Mouse (Mus musculus): ENCODE data around the gene Shpk.

The Shpk gene

DNA sequence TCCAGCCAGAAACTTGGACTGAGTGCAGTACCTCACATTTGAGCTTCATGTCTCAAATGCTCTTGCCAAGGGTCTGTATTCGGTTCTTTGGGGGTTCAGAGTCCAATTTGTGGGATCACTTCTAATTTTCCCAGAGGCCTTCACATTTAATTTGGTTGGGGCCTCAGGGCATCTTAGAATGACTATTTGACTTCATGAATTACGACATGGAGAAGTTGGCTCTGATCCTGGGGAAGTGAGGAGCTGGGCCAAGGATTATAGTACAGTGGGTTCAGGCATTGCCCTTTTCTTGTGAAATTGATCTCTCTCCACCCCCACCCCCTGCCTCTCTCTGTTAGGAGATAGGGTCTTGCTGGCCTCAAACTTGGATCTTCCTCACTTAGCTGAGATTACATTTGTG, 1.8 kb downstream of the Shpk start:
- DNase-seq = no peak

DNA sequence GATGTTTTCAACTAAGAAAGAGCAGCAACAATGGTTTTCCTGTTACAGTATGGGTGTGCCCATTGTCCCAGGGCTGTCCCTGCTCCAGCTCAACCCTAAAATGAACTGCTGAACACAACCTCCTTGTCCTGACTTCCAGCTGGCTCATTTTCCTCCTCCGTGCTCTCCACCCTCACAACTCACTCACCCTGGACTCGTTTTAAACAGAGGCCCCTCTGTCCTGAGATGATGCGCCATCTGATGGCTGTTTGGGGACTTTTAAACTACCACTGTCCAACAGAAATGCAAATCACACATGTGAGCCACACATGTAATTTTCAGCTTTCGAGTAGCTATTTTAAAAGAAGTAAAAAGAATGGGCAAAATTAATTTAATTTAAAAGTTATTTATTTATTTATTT, 2.3 kb downstream of the Shpk start:
- DNase-seq = no peak

DNA sequence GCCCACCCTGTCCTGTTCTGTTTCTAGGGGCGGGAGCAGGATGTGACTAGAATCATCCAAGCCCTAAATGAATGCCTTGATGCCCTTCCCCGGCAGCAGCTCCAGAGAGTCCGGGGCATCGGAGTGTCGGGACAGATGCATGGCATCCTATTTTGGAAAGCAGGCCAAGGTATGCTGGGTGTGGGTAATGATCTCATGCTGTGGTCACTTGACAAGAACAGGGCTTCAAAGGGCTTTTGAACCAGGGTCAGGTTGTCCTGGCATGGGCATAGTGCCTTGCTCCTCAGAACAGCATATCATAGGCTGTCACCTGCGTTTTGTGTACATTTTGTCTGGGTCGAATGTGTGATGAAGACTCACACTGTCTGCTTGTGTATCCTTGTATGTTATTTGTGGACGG, 4.6 kb downstream of the Shpk start:
- no peak for DNase-seq

DNA sequence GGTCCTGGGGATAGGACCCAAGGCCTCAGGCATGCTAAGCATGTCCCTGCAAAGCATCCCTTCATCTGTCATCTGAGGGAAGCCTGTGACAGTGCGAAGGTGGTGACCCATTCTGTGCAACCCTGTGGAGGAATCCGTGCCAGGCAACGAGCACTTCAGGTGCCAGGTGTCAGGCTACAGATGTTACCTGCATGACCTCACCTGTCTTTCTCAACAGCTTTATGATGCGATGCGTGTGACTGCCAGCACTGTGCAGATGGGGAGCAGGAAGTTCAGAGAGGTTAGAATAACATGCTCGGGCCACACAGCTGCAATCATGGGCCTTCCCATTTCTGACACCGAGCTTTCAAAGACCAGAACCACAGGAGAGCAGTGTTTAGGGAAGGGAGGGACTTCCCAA, 5.9 kb downstream of the Shpk start:
- DNase-seq = no peak

DNA sequence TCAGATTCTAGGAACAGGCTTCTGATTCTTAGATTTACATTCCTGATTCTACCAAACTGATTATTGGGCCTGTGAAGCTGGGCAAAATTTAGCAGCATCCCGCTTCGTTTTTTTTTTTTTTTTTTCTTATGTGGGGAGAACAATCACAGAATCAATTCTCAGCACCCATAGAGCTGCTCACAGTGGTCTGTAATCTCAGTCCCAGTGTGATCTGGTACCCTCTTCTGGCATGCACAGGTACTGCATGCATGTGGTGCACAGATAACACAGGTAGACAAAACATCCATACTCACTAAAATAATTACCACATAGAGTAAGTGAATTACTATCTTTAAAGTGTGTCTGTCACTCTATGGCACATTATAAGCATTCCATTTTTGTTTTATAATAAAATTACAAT, 8.4 kb downstream of the Shpk start:
- peak; percentile 49 for DNase-seq

DNA sequence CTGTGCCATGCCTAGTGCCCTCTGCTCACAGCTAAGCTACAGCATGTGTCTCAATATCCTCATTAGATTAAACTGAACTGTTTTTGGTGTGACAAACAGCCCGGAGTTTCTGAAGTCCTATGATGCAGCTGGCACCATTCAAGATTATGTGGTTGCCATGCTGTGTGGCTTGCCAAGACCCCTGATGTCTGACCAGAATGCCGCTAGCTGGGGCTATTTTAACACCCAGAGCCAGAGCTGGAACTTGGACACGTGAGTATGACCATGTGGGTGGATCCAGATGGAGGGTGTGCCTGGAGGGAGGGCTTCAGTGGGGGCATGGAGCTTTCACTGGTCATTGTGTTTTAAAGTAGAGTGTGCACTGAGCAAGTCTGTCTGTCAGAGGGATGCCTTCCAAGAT, 14.7 kb downstream of the Shpk start:
- no peak for DNase-seq

DNA sequence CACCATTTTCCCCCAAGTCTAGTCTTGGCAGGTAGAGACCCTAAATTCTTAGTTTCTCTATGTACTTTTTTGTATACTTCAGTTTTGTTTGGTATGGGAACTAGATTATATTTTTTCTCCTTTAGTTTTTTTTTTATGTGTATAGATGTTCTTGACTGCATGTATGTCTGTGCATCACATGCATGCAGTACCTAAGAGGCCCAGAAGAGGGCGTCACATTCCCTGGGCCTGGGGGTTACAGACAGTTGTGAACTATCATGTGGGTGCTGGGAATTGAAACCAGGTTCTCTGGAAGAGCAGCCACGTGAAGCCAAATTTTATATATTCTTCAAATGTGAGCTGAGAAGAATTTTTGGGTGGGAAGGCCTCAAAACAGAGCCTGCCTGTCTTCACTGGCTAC, 20.4 kb downstream of the Shpk start:
- no peak for DNase-seq

DNA sequence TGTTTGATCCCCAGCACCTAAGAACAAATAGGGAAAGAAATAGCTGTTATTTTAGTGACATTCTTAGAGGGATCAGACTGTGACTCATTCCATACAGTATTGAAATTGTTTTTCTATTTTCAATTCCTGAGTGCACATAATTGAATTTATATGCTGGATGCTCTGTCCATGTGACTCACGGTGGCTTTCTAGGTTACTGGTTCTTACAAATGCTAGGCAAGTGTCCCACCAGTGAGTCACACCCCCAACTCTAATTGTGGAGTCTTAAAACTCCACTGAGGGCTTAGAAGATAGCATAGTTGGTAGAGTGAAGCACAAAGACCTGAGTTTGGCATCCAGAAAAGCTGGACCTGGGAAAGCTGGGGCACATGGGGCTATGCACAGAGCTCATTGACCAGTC, 21.4 kb downstream of the Shpk start:
- DNase-seq = no peak

DNA sequence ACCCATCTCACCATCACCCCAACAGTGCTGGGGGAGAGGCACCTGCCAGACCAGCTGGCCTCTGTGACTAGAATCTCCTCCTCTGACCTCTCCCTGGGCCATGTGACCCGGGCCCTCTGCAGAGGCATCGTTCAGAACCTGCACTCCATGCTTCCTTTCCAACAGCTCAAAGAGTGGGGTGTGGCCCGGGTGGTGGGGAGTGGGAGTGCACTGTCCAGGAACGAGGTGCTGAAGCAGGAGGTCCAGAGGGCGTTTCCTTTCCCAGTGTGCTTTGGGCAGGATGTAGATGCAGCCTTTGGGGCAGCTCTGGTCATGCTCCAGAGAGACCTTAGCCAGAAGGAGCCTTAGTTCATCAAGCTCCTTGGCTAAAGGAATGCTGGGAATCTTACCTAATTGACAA, 23.6 kb downstream of the Shpk start:
- DNase-seq = no peak

DNA sequence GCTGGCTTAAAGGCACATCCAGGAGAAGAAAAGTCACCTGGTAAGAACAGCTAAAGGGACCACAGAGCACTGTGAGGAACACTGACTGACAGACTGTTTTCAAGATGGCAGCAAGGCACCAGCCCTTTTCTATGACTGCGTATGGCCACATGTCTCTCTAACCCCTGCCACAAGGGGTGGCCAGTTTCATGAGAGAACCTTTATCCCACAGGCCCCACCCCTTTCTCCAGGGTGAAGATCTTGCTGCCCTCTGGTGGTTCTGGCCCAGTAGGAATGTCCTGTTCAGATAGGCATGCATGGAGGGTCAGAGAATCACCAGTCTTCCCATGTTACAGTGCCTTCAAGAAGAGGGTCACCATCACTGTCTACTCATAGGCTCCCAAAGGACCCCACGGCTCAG, 24.7 kb downstream of the Shpk start:
- DNase-seq = peak; percentile 17

DNA sequence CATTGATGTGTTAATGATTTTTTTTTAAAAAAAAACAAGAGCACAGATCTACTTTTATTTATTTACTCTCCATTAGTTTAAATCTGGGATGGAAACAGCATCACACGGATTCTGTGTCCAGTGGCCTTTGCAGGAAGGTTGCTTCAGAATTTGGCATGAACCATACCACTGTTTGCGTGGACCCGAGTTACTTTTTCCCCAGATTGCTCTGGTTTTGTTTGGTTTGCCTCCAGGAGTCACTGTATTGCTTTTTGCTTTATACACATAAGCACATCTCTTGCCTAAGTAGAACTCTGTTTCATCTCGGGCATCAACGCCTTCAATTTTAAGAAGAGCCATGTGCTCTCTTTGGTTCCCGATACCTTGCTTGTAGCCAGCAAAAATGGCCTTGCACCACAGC, 26.6 kb downstream of the Shpk start:
- DNase-seq = no peak

DNA sequence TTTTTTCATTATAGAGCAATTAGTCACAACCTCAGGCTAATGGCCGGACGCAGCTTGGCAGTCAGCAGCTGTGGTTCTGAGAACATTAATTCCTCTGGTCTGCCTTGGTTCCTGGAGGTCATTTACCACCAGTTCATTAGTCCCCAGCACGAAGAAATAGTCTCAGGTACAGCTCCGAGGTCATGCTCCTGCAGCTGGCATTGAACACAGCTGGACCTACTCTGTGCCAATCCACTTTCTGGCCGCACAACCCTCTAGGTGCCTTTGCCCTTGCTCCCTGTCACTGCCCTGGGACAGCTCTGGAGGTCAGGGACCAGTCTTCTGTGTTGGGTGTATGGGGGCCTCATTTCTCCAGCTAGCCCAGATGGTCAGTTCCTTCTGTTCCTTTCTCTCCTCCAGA, 29.6 kb downstream of the Shpk start:
- no peak for DNase-seq

DNA sequence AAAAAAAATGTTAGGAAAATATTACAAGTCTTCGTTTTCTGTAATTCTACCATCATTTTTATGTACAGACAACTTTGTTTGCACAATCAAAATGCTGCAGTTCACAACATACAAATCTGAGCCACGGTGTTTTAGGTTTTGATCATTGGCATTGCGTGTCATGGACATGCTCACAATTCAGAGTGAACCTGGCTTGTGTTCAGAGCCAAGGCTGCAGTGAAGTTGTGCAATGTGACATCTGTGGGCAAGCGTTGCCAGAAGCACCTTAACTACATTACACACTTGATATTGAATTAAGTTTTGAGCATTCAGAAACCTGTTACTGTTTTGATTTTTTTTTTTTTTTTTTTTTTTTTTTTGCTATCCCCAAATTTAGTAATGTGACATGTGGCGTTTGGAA, 30.8 kb downstream of the Shpk start:
- DNase-seq = no peak

DNA sequence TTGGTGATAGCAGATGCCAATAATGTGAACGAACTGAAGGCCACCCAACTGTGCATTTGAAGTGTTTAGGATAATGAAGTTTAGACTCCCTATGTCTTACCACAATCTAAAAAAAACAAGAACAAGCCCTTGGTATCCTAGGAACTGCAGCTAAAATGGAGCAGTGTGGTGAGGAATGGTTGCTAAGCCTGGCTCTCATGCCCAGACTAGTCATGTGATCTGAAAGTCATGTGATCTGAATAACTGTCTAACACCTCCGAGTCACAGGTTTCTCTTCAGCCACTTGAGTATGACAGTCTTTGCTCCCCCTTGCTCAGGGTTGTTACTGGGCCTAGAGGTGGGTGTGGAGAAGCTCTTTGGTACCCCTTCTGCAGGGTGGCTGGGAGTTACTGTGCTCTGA, 33.3 kb downstream of the Shpk start:
- no peak for DNase-seq

DNA sequence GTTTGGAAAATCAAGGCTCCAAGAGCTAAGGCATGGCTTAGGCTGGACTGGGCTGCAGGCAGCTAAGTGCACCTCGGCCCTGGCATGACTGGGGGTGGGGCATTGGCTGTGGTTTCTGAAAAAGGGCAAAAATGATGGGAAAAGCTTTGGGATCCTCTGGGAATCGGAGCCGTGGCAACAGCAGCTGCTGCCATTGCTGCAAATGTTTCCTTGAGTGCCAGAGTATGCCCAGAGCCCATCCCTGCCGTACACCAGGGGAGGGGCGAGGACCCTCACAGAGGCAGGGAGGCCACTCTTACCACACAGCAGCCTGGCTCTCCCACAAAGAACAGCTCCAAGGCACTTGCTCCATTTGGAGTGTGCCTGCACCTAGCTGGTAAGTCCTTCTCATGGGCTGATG, 34.7 kb downstream of the Shpk start, which contains the start of gene Trpv1:
Trpv1 (plus strand) TSS at position 301 of the 400 bp plus-strand sequence.
- no peak for DNase-seq

DNA sequence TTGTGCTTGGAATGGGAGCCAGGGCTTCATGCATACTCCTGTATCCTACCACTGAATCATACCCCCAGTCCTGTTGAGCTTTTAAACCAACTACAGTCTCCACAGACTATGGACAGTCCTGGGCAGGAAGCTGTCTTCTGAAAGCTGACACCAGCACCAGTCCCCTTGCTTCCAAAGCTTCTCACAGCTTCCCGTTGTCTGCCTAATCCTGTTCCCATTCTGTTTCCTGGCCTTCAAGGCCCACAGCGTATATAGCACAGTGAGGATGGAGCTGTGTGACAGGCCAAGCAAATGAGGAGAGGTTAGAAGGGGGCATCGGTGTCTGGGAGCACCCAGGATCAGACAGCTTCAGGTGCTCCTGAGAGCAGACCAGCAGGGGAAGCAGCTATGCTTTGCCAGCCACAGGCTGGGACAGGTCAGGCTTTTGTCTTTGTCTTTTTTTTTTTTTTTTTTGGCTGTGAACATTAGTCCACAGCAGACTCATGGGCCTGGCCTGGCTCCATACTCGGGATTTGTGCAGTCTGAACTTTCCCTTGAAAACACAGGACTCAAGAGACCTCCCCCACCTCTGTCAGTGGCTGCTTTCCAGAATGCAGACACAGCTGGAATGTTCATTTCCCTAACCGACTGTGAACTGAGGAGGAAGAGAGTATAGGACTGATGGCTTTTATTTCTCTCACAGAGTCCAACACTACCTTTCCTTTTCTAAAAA, 36.9 kb downstream of the Shpk start:
- DNase-seq = no peak

DNA sequence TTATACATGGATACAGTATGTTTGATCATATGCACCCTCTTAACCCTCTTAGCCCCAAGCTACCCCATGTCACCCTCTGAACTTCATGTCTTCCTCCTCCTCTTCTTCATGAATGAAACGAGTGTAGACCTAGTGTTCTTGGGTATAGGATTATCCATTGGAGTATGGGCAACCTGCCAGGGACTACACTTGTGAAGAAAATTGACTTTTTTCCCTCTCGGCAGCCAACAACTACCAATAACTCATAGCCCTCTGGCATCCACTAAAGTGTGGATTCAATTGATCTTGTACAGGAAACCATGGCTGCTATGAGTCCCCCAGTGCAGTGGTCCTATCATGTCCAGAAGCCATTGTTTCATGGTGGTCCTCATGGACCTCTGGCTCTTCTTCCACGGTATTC, 37.5 kb downstream of the Shpk start:
- no peak for DNase-seq

DNA sequence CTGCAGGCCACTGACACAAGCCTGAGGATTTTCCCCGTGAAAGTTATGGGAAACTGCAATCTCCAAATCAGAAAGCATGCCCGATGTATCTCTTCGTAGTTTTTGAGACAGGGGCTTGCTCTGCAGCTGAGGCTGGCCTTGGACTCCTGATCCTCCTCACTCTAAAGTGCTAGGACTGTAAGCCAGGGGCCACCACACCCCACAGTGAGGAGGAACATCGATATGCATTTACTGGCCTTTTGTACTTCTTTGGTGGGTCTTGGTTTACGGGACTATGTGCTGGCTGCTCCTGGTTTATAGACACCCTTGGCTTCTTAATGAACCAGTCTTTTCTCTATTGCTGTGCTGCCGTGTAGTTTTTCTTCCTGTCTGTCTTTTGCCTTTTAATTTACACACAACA, 42.9 kb downstream of the Shpk start:
- no peak for DNase-seq

DNA sequence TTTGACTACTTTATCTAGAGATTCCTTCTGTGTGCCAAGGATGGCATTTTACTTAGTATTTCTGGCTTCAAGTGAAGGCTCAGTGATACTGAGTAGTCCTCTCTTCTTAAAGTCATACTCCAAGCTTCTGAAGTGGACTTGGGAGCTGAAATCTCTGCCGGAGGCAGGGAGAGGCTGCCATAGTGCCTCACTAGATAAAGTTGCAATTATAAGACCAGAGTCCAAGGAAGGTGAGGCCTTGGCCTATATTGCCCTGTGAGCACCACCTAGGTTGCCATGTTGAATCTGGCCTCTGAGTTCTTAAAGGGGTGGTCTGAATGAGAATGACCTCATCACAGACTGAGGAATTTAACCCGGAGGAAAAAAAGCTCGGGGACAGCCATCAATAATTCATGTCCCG, 43.5 kb downstream of the Shpk start:
- no peak for DNase-seq

DNA sequence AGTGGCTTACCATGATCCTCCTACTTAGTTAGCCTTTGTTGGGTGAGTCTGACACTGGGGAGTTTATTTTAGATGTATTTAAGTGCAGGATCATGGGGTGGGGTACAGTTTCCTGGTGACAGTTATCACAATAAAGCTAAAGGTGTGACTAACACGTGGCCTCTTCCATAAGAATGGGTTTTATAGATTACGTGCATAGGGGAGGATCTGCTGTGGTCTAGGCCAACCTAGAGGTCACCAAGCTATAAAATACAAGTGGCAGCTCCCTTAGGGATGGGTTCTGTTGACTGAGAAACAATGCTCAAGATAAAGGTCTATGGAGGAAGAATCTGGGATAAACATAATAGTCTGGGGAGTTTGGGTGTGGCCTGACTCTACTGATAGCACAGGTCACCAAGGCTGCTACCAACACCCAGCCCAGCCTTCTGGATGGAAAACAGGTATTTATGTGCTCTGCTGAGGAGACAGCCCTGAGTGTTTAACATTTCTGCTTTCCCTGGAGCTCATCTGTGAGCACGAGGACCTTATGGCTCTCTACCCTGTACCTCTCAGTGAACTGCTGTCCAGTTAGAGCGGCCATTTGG, 58.2 kb downstream of the Shpk start:
- DNase-seq = no peak

DNA sequence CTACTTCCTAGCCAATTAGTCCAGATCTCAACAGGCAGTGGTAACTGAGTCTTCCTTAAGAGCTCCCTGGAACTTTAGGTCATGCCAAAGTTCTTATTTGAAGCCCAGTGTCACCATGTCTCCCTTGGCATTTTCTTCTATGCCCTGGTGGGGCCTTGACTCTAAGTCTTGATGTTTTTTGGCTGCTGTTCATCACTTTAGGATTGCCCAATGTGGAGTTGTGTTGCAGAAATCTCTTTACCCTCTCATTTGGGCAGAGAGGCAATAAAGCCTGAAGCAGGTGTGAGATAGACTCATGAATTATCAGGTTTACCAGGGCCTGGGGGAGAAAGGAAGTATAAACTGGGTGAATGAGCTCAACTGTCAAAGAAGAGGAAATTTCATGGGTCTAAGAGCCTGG, 59.4 kb downstream of the Shpk start:
- DNase-seq = no peak

DNA sequence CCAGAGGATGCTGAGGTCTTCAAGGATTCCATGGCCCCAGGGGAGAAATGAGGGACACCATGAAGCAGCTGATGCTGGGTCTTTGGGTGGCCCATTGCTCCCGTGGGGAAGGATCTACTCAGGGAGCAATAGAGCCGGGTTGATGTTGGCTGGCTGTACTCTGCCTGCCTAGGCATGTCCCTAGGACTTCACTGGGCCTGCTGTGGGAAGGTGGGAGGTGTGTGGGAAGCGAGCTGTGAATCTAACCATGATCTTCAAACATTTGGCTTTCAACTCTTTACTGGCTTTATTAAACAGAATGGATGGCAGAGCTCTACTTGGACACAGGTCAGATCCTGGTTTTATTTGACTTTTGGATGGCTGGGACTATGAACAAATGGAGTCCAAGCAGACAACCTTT, 61.2 kb downstream of the Shpk start:
- DNase-seq = no peak

DNA sequence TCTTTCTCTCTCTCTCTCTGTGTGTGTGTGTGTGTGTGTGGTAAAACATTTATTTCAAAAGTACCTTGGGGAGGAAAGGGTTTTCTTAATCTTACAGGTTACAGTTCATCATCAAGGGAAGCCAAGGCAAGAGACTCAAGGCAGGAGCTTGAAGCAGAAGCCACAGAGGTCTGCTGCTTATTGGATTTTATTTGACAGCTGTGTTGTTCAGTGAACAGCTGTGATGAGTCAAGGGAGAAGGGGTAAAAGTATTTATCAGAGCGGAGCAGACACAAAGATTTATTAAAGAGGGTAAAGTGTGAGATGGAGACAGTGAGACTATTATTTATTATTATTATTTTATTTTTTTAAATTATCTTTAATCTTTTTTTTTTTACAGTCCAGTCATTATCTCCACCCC, 62.1 kb downstream of the Shpk start:
- no peak for DNase-seq

DNA sequence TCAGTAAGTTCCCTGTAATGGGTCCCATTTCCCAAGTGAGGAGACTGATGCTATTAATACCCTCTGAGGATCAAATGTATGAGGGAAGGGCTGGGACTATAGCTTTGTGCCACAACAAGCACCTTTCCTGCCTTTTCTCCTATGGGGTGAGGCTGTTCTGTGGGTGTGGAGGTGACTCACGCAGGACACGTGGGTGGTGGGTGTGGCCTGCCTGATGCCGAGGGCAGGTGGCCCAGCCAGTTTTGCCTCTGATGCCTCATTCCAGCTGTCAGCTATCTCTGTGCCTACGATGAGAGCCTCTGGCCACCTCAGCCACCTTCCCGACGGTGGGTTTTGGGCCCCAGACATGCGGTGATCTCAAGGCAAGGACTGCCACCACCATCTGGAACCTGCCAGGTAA, 68.0 kb downstream of the Shpk start, which contains the start of gene Trpv3:
Trpv3 (plus strand) TSS at position 122 of the 400 bp plus-strand sequence.
- no peak for DNase-seq
